Mouse (Mus musculus) heart, postnatal 14 days (tissue): ENCODE measurements around the gene Spop. TPM values are rescaled to one million over a fixed set of nuclear protein-coding genes. Genes with fewer than 3 reads are reported as not detected.

Source experiments
- total RNA-seq, 2 experiments: library from RNA; stranded (reverse); gene quantifications; 2 replicates each; pipeline ENCODE4 v1.2.3; 2021

The Spop gene
- total RNA-seq, 2 experiments from 2014 or later = 169 to 171 TPM

Other genes with a start within 250 kb of the Spop start
- not detected for gene Tac4, start 152.6 kb upstream of the Spop start, total RNA-seq
- gene Kat7, start 103.8 kb upstream of the Spop start, total RNA-seq = 10 to 100 TPM; 30.6 to 32.2 TPM
- 10 to 100 TPM; 11.3 to 14.0 TPM for gene Fam117a, start 77.1 kb upstream of the Spop start, total RNA-seq
- gene Slc35b1, start 29.4 kb upstream of the Spop start, total RNA-seq = 10 to 100 TPM; 35.2 to 42.4 TPM
- gene Nxph3, start 100.5 kb downstream of the Spop start, total RNA-seq = under 1 TPM; 0.37 to 0.93 TPM
- 1 to 10 TPM; 1.1 to 2.0 TPM for gene Ngfr, start 173.7 kb downstream of the Spop start, total RNA-seq